Mouse (Mus musculus): ENCODE measurements around the gene Casr. TPM values are rescaled to one million over a fixed set of nuclear protein-coding genes. Genes with fewer than 3 reads are reported as not detected.

Gene Casr
- polyA plus RNA-seq, 1 experiment = 0.08 TPM

GRCm38 (mm10) chr16:36523095-36523494 is 38.8 kb downstream of the Casr start:
- Histone ChIP-seq H3K79me2 (ENCODE audit: control insufficient read depth, insufficient read depth) (no peaks in the 10 kb centered on the region), H3K27me3 (ENCODE audit: control insufficient read depth, insufficient read depth, insufficient read length) (no peaks in the 10 kb centered on the region), H3K4me3 (no peak overlapping the region), H3K4me2 (ENCODE audit: low read depth) (no peak overlapping the region), H3K36me3 (ENCODE audit: control insufficient read depth, insufficient read depth) (no peaks in the 10 kb centered on the region), H3ac (ENCODE audit: control insufficient read depth, insufficient read length) (no peak overlapping the region)
- TF ChIP-seq USF1 (IDR thresholded peaks at IDR 0.05; ENCODE audit: low read depth) = no peak
- TF ChIP-seq POLR2A (IDR thresholded peaks at IDR 0.05; ENCODE audit: insufficient read length, low read depth) = no peak
- TF ChIP-seq MYOG (IDR thresholded peaks at IDR 0.05; ENCODE audit: control insufficient read depth in 1 of 3, insufficient read depth in 1 of 3, insufficient read length in 2 of 3, low read depth in 2 of 3) = no peak
- no peak for TF ChIP-seq MAX (IDR thresholded peaks at IDR 0.05; ENCODE audit: low read depth)
- TF ChIP-seq MYOD1 (IDR thresholded peaks at IDR 0.05; ENCODE audit: control insufficient read depth in 1 of 3, insufficient read length in 2 of 3, low read depth in 2 of 3) = no peak
- no peak for TF ChIP-seq TCF12 (IDR thresholded peaks at IDR 0.05; ENCODE audit: insufficient read depth, poor library complexity, severe bottlenecking)
- TF ChIP-seq POLR2AphosphoS2 (IDR thresholded peaks at IDR 0.05; ENCODE audit: insufficient read length, low read depth) = no peak
- TF ChIP-seq SRF (IDR thresholded peaks at IDR 0.05; ENCODE audit: control insufficient read depth, insufficient read length, low read depth) = no peak

- TF ChIP-seq SRF (IDR thresholded peaks at IDR 0.05; ENCODE audit: control insufficient read depth, insufficient read length, low read depth) (no peak), E2F4 (IDR thresholded peaks at IDR 0.05; ENCODE audit: insufficient read depth) (no peak), REST (IDR thresholded peaks at IDR 0.05; ENCODE audit: insufficient read depth, insufficient read length) (no peak), TCF12 (IDR thresholded peaks at IDR 0.05; ENCODE audit: insufficient read depth, poor library complexity, severe bottlenecking) (no peak), MYOG (IDR thresholded peaks at IDR 0.05; ENCODE audit: control insufficient read depth in 1 of 3, insufficient read depth in 1 of 3, insufficient read length in 2 of 3, low read depth in 2 of 3) (no peak), POLR2AphosphoS2 (IDR thresholded peaks at IDR 0.05; ENCODE audit: insufficient read length, low read depth) (no peak), MAX (IDR thresholded peaks at IDR 0.05; ENCODE audit: low read depth) (no peak), POLR2A (IDR thresholded peaks at IDR 0.05; ENCODE audit: insufficient read length, low read depth) (no peak), MYOD1 (IDR thresholded peaks at IDR 0.05; ENCODE audit: control insufficient read depth in 1 of 3, insufficient read length in 2 of 3, low read depth in 2 of 3) (no peak), CEBPB (IDR thresholded peaks at IDR 0.05; ENCODE audit: insufficient read depth, poor library complexity, severe bottlenecking) (no peak), TCF3 (IDR thresholded peaks at IDR 0.05; ENCODE audit: insufficient read length, low read depth) (no peak), USF1 (IDR thresholded peaks at IDR 0.05; ENCODE audit: low read depth) (no peak)
- H3K79me2 ChIP-seq (ENCODE audit: control insufficient read depth, insufficient read depth) = no peaks in the 10 kb centered on the region
- H3K27me3 ChIP-seq (ENCODE audit: control insufficient read depth, insufficient read depth, insufficient read length) = no peaks in the 10 kb centered on the region
- no peak overlapping the region for H3ac ChIP-seq (ENCODE audit: control insufficient read depth, insufficient read length)
- no peak overlapping the region for H3K4me2 ChIP-seq (ENCODE audit: low read depth)
- H3K4me3 ChIP-seq = no peak overlapping the region
- no peaks in the 10 kb centered on the region for H3K36me3 ChIP-seq (ENCODE audit: control insufficient read depth, insufficient read depth)
Measured at GRCm38 (mm10) chr16:36516355-36516754, 45.6 kb downstream of the Casr start.

DNA sequence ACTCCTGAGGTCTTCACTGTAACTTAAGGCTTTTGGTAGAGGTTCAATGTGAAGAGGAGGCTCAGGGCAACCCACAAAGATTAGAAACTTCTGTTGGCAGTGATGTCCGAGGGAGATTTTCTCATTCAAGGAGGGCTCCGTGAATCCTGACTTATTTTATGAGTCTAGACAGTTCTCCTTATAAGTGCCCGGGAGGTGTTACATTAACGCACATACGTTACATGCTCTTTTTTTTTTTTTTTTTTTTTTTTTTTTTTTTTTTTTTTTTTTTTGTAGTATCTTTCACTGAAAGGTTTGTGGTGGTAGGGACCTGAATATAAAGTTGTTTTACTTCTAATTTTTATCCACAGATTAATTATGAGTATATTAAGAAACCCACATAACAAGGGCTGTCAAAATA is 54.6 kb downstream of the Casr start:
- Histone ChIP-seq H3K79me2 (ENCODE audit: control insufficient read depth, insufficient read depth) (no peaks in the 10 kb centered on the region), H3K4me3 (no peak overlapping the region), H3K4me2 (ENCODE audit: low read depth) (no peak overlapping the region), H3K36me3 (ENCODE audit: control insufficient read depth, insufficient read depth) (no peaks in the 10 kb centered on the region), H3ac (ENCODE audit: control insufficient read depth, insufficient read length) (no peak overlapping the region), H3K27me3 (ENCODE audit: control insufficient read depth, insufficient read depth, insufficient read length) (no peaks in the 10 kb centered on the region)
- TF ChIP-seq TCF3 (IDR thresholded peaks at IDR 0.05; ENCODE audit: insufficient read length, low read depth) (no peak), SRF (IDR thresholded peaks at IDR 0.05; ENCODE audit: control insufficient read depth, insufficient read length, low read depth) (no peak), E2F4 (IDR thresholded peaks at IDR 0.05; ENCODE audit: insufficient read depth) (no peak), TCF12 (IDR thresholded peaks at IDR 0.05; ENCODE audit: insufficient read depth, poor library complexity, severe bottlenecking) (no peak)

- Histone ChIP-seq H3K79me2 (ENCODE audit: control insufficient read depth, insufficient read depth) (no peaks in the 10 kb centered on the region), H3K27me3 (ENCODE audit: control insufficient read depth, insufficient read depth, insufficient read length) (no peaks in the 10 kb centered on the region), H3K4me3 (no peak overlapping the region), H3ac (ENCODE audit: control insufficient read depth, insufficient read length) (no peak overlapping the region), H3K4me2 (ENCODE audit: low read depth) (no peak overlapping the region), H3K36me3 (ENCODE audit: control insufficient read depth, insufficient read depth) (no peaks in the 10 kb centered on the region)
- TF ChIP-seq MYOD1 (IDR thresholded peaks at IDR 0.05; ENCODE audit: control insufficient read depth in 1 of 3, insufficient read length in 2 of 3, low read depth in 2 of 3) = no peak
- no peak for TF ChIP-seq POLR2A (IDR thresholded peaks at IDR 0.05; ENCODE audit: insufficient read length, low read depth)
- no peak for TF ChIP-seq CEBPB (IDR thresholded peaks at IDR 0.05; ENCODE audit: insufficient read depth, poor library complexity, severe bottlenecking)
- no peak for TF ChIP-seq TCF3 (IDR thresholded peaks at IDR 0.05; ENCODE audit: insufficient read length, low read depth)
- TF ChIP-seq E2F4 (IDR thresholded peaks at IDR 0.05; ENCODE audit: insufficient read depth) = no peak
- TF ChIP-seq POLR2AphosphoS2 (IDR thresholded peaks at IDR 0.05; ENCODE audit: insufficient read length, low read depth) = no peak
- no peak for TF ChIP-seq MYOG (IDR thresholded peaks at IDR 0.05; ENCODE audit: control insufficient read depth in 1 of 3, insufficient read depth in 1 of 3, insufficient read length in 2 of 3, low read depth in 2 of 3)
- TF ChIP-seq TCF12 (IDR thresholded peaks at IDR 0.05; ENCODE audit: insufficient read depth, poor library complexity, severe bottlenecking) = no peak
- TF ChIP-seq SRF (IDR thresholded peaks at IDR 0.05; ENCODE audit: control insufficient read depth, insufficient read length, low read depth) = no peak
Measured at GRCm38 (mm10) chr16:36506827-36507226, 55.1 kb downstream of the Casr start.

DNA sequence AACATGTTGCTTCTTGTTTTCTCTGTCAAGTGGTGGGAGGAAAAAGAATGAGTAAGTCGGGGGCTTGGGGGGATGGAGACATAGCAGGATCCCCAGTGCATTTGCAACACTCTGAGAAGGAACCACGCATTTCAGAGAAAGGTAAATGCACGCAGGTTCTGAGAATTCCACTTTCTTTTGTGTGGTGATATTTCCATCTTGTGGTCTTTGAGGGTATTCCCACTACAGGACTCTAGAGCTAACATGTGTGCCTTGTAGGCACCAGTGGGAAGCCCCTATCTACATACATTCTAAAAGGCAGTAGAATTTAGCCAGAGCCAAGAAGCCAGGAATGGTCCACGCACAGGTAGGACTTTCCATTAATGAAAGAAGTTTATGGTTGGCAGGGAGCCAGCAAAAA is 56.0 kb downstream of the Casr start:
- TF ChIP-seq CEBPB (IDR thresholded peaks at IDR 0.05; ENCODE audit: insufficient read depth, poor library complexity, severe bottlenecking) = no peak

More for the DNA sequence above, 56.0 kb downstream of the Casr start:
- no peaks in the 10 kb centered on the region for H3K36me3 ChIP-seq (ENCODE audit: control insufficient read depth, insufficient read depth)
- H3K4me3 ChIP-seq = no peak overlapping the region
- H3ac ChIP-seq (ENCODE audit: control insufficient read depth, insufficient read length) = no peak overlapping the region
- no peak overlapping the region for H3K4me2 ChIP-seq (ENCODE audit: low read depth)
- H3K79me2 ChIP-seq (ENCODE audit: control insufficient read depth, insufficient read depth) = no peaks in the 10 kb centered on the region
- no peaks in the 10 kb centered on the region for H3K27me3 ChIP-seq (ENCODE audit: control insufficient read depth, insufficient read depth, insufficient read length)
